Mouse (Mus musculus) hindbrain, embryonic 14.5 days (tissue): ENCODE measurements around the gene Idua. TPM values are rescaled to one million over a fixed set of nuclear protein-coding genes. Genes with fewer than 3 reads are reported as not detected.

Experiments used
- ATAC-seq: fragments of 200-750 bp; cut with Nextera tagmentation; 2 replicates; pipeline ENCODE4 v1.8.0; 2017; ENCODE audit warnings: moderate number of reproducible peaks, mild to moderate bottlenecking, moderate TSS enrichment, moderate library complexity; ENCODE audit not compliant: low FRiP score
- DNase-seq: peaks from one replicate; pipeline ENCODE4 v3.0.0-alpha.2; 2015; ENCODE audit warnings: low spot score
- H3K27ac ChIP-seq: fragments of 300-500 bp; sonication (generic); 2 replicates; pipeline ENCODE4 v1.5.1; 2014; ENCODE audit warnings: mild to moderate bottlenecking, moderate library complexity
- H3K27me3 ChIP-seq: fragments of 300-500 bp; sonication (generic); 2 replicates; pipeline ENCODE4 v1.6.1; 2014; ENCODE audit warnings: mild to moderate bottlenecking, low read length, mixed read lengths; ENCODE audit not compliant: control insufficient read depth, insufficient read depth
- H3K36me3 ChIP-seq: fragments of 300-500 bp; sonication (generic); replicated peaks from 2 replicates; pipeline ENCODE4 v1.6.1; 2014; ENCODE audit not compliant: control insufficient read depth, insufficient read depth
- H3K4me1 ChIP-seq: fragments of 300-500 bp; sonication (generic); replicated peaks from 2 replicates; pipeline ENCODE4 v1.6.1; 2014; ENCODE audit warnings: antibody characterized with exemption, low read length, mixed read lengths; ENCODE audit not compliant: control insufficient read depth, insufficient read depth
- H3K4me2 ChIP-seq: fragments of 300-500 bp; sonication (generic); replicated peaks from 2 replicates; pipeline ENCODE4 v1.6.1; 2014; ENCODE audit warnings: mild to moderate bottlenecking, moderate library complexity
- H3K4me3 ChIP-seq: fragments of 300-500 bp; sonication (generic); replicated peaks from 2 replicates; pipeline ENCODE4 v1.5.1; 2014; ENCODE audit warnings: mild to moderate bottlenecking, low read length
- H3K9ac ChIP-seq: fragments of 300-500 bp; sonication (generic); 2 replicates; pipeline ENCODE4 v1.6.1; 2014
- H3K9me3 ChIP-seq: fragments of 300-500 bp; sonication (generic); 2 replicates; pipeline ENCODE4 v1.6.1; 2016; ENCODE audit warnings: low read length; ENCODE audit not compliant: control insufficient read depth
- WGBS: fragments of 180-500 bp; shearing (Covaris S2); extraction: QIAGEN DNeasy Blood & Tissue Kit; methylation state at CpG from one replicate; pipeline ENCODE4 v1.1.7; 2014; 5-methylcytosine and 5-hydroxymethylcytosine counted together
- polyA plus RNA-seq: library from polyadenylated mRNA; unstranded; fragments of >200 nt; fragmentation: Nextera tagmentation; extraction: Ambion mirVana; gene quantifications from 2 replicates; pipeline ENCODE4 v1.2.1, GENCODE M21; 2014

The Idua gene
- polyA plus RNA-seq, 1 experiment from 2014 or later, result 11.3 TPM

DNA sequence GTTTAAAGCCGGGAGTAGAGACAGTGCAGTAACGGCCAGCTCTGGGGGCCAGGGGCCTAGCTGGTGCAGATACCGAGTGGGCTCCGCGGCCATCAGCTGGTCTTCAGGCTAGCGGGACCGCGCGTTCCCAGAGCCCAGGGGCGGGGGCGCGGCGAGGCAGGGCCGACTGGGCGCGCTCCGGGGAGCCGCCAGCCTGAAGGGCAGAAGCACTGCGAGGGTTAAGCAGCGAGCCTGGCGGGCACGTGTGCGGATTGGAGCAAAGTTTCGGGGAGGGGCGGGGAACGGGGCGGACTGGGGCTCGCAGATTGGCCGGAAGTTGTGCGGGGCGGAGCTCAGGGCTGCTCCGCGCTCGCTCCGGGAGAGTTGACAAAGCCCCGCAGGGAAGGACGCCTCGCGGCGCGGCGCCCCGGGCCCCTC lies 33.7 kb downstream of the Idua start:
- H3K4me2 ChIP-seq, result peak overlapping the region; percentile 89
- H3K9ac ChIP-seq, result peak overlapping the region; percentile 50
- H3K27ac ChIP-seq, result no peak overlapping the region
- H3K36me3 ChIP-seq, result no peaks in the 10 kb centered on the region
- DNase-seq, result peak; percentile 83
- peak overlapping the region; percentile 50 for H3K4me3 ChIP-seq
- 2% methylated on average over 34 of the region's 43 CpGs for WGBS
- peak; percentile 93 for ATAC-seq
- H3K27me3 ChIP-seq, result peaks cover 30% of the 10 kb centered on the region; the same call in 1 of the 2 replicates
- peaks cover 9% of the 10 kb centered on the region; the same call in 1 of the 2 replicates for H3K4me1 ChIP-seq
- no peaks in the 10 kb centered on the region for H3K9me3 ChIP-seq

DNA sequence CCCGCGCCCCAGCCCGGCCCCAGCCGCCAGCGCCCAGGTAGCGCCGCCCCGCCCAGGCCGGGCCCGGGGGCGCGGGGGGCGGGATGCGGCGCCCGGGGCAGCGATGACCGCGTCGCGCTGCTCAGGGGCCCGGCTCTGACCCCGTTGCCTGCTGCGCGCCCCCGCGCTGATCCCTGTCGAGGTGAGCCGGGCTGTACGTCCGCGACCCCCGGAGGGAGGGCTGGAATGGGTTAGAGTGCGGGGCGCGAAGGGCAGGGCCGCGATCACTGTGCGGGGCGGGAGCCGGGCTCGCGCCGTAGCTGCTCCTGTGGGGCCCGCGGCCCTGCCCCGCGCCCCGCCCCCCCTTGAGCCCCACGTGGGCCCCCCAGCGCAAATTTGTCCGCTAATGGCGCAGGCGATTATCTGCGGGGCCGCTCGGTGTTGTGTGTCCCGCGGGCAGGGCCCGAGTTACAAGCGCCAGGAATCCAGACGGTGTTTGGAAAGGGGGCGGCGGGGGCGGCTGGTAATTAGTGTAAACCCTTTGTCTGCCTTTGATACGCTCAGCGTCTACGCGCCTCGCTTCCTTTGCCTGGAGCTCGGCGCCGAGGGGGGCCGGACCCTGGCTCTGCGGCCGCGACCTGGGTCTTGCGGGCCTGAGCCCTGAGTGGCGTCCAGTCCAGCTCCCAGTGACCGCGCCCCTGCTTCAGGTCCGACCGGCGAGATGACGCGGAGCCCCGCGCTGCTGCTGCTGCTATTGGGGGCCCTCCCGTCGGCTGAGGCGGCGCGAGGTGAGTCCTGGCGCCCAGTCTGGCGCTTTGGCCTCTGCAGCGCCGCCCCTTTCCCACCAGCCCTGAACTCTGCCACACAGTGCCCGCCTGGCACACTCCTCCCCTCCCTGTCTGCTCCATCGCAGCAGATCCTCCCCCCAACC lies 34.5 kb downstream of the Idua start:
- peaks cover 30% of the 10 kb centered on the region; the same call in 1 of the 2 replicates for H3K27me3 ChIP-seq
- H3K4me3 ChIP-seq, result peak overlapping the region; percentile 50
- H3K4me1 ChIP-seq, result peaks cover 9% of the 10 kb centered on the region; the same call in 1 of the 2 replicates
- peak overlapping the region; percentile 89 for H3K4me2 ChIP-seq
- H3K9me3 ChIP-seq, result no peaks in the 10 kb centered on the region
- H3K9ac ChIP-seq, result peak overlapping the region; percentile 50
- DNase-seq (no peak), ATAC-seq (peak; percentile 44)
- under 1% methylated on average over 84 of the region's 99 CpGs for WGBS
- H3K27ac ChIP-seq, result no peak overlapping the region
- no peaks in the 10 kb centered on the region for H3K36me3 ChIP-seq

DNA sequence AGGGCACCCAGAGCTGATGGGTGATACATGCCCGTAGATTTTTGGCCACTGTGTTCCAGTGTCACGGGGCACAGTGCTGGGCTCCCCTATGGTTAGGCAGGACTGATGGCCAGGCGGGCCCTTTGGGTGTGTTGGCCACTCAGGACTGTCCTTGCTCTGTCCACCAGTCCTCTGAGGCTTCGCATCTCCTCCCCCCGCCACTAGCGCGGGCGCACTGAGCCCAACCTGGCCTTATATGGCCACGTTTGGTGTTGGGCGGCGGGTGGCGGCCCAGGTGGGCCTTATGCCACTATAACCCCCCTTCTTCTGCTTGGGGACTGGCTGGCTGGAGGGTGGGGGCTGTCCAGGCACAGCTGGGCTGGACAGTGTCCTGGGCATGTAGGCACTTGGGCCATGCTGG lies 35.7 kb downstream of the Idua start:
- no peak for ATAC-seq
- WGBS, result 95% methylated on average over 12 of the region's 12 CpGs
- Histone ChIP-seq H3K36me3 (no peaks in the 10 kb centered on the region), H3K9ac (no peak overlapping the region), H3K27me3 (peaks cover 30% of the 10 kb centered on the region; the same call in 1 of the 2 replicates), H3K9me3 (no peaks in the 10 kb centered on the region), H3K27ac (no peak overlapping the region), H3K4me1 (peaks cover 9% of the 10 kb centered on the region; the same call in 1 of the 2 replicates), H3K4me3 (no peak overlapping the region), H3K4me2 (no peak overlapping the region)
- no peak for DNase-seq

DNA sequence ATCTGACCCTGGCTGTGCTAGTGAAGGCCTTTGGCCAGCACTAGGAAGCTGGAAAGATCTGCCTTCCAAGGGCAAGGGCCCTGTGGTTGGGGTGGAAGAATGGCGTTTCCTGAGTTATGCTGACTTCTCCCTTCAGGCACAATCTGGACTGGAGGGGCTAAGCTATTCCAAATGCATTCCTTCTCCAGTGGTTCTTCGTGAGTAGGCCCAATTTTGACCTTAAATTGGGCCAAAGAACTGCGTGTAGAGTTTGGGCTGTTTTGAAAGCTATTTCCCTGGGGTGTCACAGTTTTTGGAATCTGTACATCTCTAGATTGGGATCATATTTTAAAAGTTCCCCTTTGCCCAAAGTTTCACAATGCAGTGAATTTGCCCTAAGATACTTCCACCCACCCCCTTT lies 36.4 kb downstream of the Idua start:
- Histone ChIP-seq H3K36me3 (no peaks in the 10 kb centered on the region), H3K27me3 (peaks cover 30% of the 10 kb centered on the region; the same call in 1 of the 2 replicates), H3K27ac (peak overlapping the region; percentile 14; the same call in 1 of the 2 replicates), H3K4me2 (no peak overlapping the region), H3K4me3 (no peak overlapping the region), H3K4me1 (peaks cover 9% of the 10 kb centered on the region; the same call in 1 of the 2 replicates), H3K9me3 (no peaks in the 10 kb centered on the region), H3K9ac (no peak overlapping the region)
- WGBS, result 65% methylated on average over 3 of the region's 3 CpGs
- ATAC-seq (no peak), DNase-seq (no peak)

DNA sequence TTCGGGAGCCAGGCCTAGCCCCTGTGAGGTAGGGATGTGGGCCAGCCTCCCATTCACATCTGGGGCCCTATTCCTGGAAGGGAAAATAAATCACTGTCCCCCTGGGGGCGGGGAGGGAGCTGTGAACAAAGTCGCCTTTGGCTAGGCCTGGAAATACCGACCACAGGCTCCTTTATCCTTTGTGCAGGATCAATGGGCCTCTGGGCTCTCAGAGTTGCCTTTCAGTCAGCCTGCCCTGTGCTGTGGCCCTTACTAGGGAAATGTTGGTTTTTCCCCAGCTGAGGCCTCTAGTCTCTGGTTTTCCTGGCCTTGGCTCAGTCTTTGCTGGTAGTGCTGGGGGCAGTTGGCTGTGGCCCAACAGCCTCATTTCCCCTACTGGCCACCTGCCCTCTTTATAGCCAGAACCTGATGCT lies 37.2 kb downstream of the Idua start:
- H3K9me3 ChIP-seq, result no peaks in the 10 kb centered on the region
- DNase-seq, result peak; percentile 52
- no peak overlapping the region for H3K4me3 ChIP-seq
- peak; percentile 38; the same call in 1 of the 2 replicates for ATAC-seq
- H3K27ac ChIP-seq, result peak overlapping the region; percentile 47
- H3K27me3 ChIP-seq, result peaks cover 23% of the 10 kb centered on the region; the same call in 1 of the 2 replicates
- peaks cover 9% of the 10 kb centered on the region; the same call in 1 of the 2 replicates for H3K4me1 ChIP-seq
- H3K36me3 ChIP-seq, result no peaks in the 10 kb centered on the region
- no peak overlapping the region for H3K4me2 ChIP-seq
- no peak overlapping the region for H3K9ac ChIP-seq
- WGBS, result 21% methylated on average over 4 of the region's 4 CpGs

DNA sequence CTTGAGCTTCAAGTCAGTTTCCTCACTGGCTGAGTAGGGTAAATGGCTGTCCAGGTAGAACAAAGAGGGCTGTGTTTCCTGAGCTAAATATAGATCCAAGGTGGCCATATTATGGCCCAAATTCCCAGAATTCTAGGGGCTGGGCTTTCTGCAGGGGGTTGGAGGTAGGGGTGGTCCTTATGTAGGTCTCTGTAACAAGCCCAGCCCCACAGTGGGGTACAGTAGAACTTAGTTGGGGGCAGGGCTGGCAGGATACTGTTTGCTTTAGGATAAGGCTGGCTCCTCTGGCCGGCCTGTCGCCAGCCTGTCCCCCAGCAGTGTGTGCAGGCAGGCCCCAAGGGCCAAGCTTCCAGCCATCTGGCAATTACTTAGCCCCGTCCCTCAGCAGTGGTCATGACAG lies 40.2 kb downstream of the Idua start:
- DNase-seq (no peak), ATAC-seq (no peak)
- Histone ChIP-seq H3K36me3 (no peaks in the 10 kb centered on the region), H3K27me3 (peaks cover 4% of the 10 kb centered on the region; the same call in 1 of the 2 replicates), H3K27ac (no peak overlapping the region), H3K9ac (no peak overlapping the region), H3K4me3 (no peak overlapping the region), H3K4me1 (peaks cover 4% of the 10 kb centered on the region; the same call in 1 of the 2 replicates), H3K9me3 (no peaks in the 10 kb centered on the region), H3K4me2 (no peak overlapping the region)
- 48% methylated on average over 3 of the region's 3 CpGs for WGBS

DNA sequence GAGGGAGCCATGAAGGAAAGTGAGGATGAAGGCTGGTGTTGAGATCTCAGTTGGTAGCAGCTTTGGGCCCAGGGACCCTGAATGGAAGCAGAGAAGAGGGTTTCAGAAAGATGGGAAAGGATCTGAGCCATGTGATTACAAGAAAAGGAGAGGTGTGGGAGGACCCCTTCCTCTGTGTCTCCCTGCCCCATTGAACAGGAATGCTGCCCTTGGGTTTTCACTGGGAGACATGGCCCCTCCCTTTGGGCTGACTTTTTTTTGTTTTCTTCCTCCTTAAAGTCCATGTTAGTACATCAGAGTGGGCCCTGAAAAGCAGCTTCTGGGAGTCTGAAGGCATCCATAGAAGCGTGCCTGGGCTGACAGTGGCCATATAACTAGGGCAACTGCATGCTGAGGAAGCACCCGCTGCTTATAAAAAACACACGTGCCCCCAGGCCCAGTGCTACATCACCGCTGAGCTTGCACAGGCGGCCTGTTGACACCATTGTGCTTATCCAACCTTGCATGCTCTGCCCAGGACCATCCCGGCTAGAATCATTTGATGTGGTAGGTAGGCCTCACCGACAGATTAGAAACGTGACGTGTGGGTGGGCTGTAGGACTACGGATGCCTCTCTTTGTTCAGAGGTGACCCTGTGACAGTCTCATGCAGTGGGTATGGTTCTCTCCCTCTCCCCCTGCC lies 41.4 kb downstream of the Idua start:
- Histone ChIP-seq H3K36me3 (no peaks in the 10 kb centered on the region; the same call in 1 of the 2 replicates), H3K27me3 (no peaks in the 10 kb centered on the region), H3K4me2 (no peak overlapping the region), H3K9me3 (no peaks in the 10 kb centered on the region), H3K4me3 (no peak overlapping the region), H3K4me1 (peaks cover 4% of the 10 kb centered on the region; the same call in 1 of the 2 replicates), H3K27ac (no peak overlapping the region), H3K9ac (no peak overlapping the region)
- 57% methylated on average over 10 of the region's 10 CpGs for WGBS
- DNase-seq (no peak), ATAC-seq (no peak)

DNA sequence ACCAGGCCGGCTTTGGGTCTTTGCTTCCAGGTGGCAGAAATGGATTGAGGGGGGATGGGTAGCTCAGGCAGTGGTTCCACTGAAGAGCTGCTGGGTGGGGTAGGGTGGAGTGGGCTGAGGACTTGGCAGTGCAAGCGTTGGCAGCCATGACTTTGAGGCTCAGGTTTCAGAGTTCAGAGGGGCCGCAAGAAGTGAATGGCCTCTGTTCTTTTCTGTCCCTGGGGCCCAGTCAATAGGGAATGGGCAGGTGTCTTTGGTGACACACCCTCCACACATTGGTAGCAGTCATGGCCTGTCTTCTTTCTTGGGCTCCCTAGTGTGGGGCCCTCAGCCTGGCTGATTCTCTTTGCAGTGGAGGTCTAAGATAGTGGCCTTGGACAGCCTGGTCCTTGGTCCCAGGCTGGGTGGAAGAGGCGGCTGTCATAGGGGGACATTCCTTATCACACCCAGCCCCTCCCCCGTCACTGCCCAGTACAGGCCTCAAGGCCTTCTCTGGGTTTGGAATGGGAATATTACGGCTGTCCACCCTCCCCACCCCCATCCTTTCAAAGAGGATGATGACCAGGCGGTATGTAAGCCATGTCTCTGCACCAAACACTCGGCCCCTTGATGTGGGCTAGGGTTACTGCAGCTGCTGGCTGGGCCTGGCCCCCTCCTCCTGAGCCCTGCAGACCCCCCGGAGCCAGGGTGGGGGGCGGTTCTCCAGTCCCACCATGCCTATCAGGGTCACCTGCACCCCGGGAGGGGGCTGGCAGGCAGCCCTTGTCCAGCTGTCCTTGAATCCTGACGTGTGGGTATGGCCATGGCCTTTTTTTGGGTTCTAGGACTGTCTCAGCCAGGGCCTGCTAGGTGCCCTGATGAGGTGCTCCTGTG lies 43.9 kb downstream of the Idua start:
- H3K4me3 ChIP-seq, result no peak overlapping the region
- H3K4me2 ChIP-seq, result no peak overlapping the region
- DNase-seq (no peak), ATAC-seq (no peak)
- no peak overlapping the region for H3K27ac ChIP-seq
- H3K4me1 ChIP-seq, result no peaks in the 10 kb centered on the region
- H3K9me3 ChIP-seq, result no peaks in the 10 kb centered on the region
- no peak overlapping the region for H3K9ac ChIP-seq
- 87% methylated on average over 12 of the region's 12 CpGs for WGBS
- H3K36me3 ChIP-seq, result no peaks in the 10 kb centered on the region; the same call in 1 of the 2 replicates
- H3K27me3 ChIP-seq, result no peaks in the 10 kb centered on the region
